Mouse (Mus musculus): Measurements from ENCODE around the gene Prr18. TPM values are rescaled to one million over a fixed set of nuclear protein-coding genes. Genes with fewer than 3 reads are reported as not detected.
A peak's percentile ranks its signal among the peaks of the same experiment; 100 is the strongest.

Prr18 gene
- polyA plus RNA-seq, 1 experiment from 2014 or later = 0.58 TPM

DNA sequence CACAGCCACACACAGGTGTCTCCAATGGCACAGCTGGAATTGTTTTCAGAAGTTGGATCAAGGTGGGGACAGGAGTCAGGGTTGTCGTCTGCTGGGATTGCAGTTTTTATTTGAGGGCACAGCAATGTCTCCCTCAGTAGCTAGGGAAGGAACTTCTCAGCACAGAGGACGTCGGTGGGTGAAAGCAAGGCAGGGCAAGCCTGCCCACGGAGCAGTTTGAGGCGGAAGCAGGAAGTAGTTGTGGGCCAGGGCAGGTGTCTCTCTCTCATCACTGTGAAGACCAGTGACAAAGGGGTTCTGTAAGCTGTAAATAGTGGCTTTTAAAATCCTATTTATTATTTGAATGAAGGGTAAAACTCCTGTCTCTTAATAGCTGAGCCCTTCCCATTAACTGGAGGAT, 5.4 kb downstream of the Prr18 start:
- H3K9ac ChIP-seq = no peak overlapping the region
- H3K4me3 ChIP-seq = no peak overlapping the region
- H3K4me1 ChIP-seq = peaks cover 14% of the 10 kb centered on the region; the same call in 1 of the 2 replicates
- H3K36me3 ChIP-seq = no peaks in the 10 kb centered on the region
- no peaks in the 10 kb centered on the region for H3K9me3 ChIP-seq
- ATAC-seq (ENCODE audit: insufficient number of reproducible peaks, insufficient read depth, low FRiP score, low TSS enrichment) = no peak
- H3K4me2 ChIP-seq (replicated peaks) = no peak overlapping the region
- peaks cover 47% of the 10 kb centered on the region for H3K27me3 ChIP-seq
- WGBS = 46% methylated on average over 5 of the region's 5 CpGs
- H3K27ac ChIP-seq = no peak overlapping the region

GRCm38 (mm10) chr17:8343416-8343815, 6.2 kb downstream of the Prr18 start:
- H3K36me3 ChIP-seq = no peaks in the 10 kb centered on the region
- H3K9ac ChIP-seq = no peak overlapping the region
- ATAC-seq (ENCODE audit: insufficient number of reproducible peaks, insufficient read depth, low FRiP score, low TSS enrichment) = no peak
- no peak overlapping the region for H3K4me3 ChIP-seq
- peaks cover 44% of the 10 kb centered on the region for H3K27me3 ChIP-seq
- peaks cover 14% of the 10 kb centered on the region; the same call in 1 of the 2 replicates for H3K4me1 ChIP-seq
- WGBS = 75% methylated on average over 6 of the region's 6 CpGs
- H3K27ac ChIP-seq = no peak overlapping the region
- no peaks in the 10 kb centered on the region for H3K9me3 ChIP-seq
- no peak overlapping the region for H3K4me2 ChIP-seq (replicated peaks)

- Histone ChIP-seq H3K9ac (no peak overlapping the region), H3K4me3 (no peak overlapping the region), H3K4me2 (replicated peaks) (no peak overlapping the region), H3K36me3 (no peaks in the 10 kb centered on the region), H3K4me1 (no peaks in the 10 kb centered on the region), H3K27ac (no peak overlapping the region), H3K27me3 (peaks cover under 1% of the 10 kb centered on the region; the same call in 1 of the 2 replicates), H3K9me3 (no peaks in the 10 kb centered on the region)
- 68% methylated on average over 5 of the region's 5 CpGs for whole genome bisulfite sequencing
- ATAC-seq (ENCODE audit: insufficient number of reproducible peaks, insufficient read depth, low FRiP score, low TSS enrichment) = no peak
Observed at GRCm38 (mm10) chr17:8347765-8348285, 10.6 kb downstream of the Prr18 start.

DNA sequence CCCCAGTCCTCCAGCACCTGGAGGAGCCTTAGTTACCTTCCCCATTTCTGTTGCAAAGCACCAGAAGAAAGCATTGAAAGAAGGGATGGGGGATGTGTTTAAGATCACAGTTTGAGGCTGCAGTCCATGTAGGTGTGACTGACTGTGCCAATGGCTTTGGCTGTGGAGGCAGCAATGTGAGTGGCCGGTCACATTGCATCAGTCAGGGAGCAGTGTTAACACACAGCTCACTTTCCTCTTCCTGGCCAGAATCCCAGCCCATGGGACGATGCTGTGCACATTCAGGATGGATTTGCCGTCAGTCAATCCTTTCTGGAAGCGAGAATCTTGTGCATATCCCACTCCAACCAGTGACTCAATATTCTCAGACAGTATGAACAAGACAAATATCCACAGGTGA, 11.7 kb downstream of the Prr18 start:
- ATAC-seq (ENCODE audit: insufficient number of reproducible peaks, insufficient read depth, low FRiP score, low TSS enrichment) = no peak
- Histone ChIP-seq H3K36me3 (no peaks in the 10 kb centered on the region), H3K27ac (no peak overlapping the region), H3K4me1 (no peaks in the 10 kb centered on the region), H3K9me3 (no peaks in the 10 kb centered on the region), H3K4me3 (no peak overlapping the region), H3K27me3 (no peaks in the 10 kb centered on the region), H3K9ac (no peak overlapping the region), H3K4me2 (replicated peaks) (no peak overlapping the region)
- 87% methylated on average over 4 of the region's 4 CpGs for WGBS

DNA sequence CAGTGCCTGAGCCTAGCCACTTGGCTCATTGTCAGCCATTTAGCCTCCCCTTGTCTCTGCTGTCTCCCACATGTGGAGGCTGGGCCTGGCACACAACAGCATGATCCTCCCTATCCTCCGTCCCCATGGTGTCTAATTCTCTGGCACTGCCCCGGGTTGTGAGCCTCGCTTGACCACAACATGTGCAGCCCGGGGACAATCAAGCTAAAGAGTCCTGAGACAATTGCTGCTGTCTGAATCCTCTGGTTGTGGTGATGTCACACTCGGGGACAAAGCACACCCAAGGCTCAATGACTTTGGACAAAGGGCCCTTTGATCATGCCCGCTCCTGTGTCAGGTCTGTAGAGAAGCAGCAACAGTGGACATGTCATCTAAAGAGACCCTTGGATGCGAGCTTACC, 13.8 kb downstream of the Prr18 start:
- no peak for ATAC-seq (ENCODE audit: insufficient number of reproducible peaks, insufficient read depth, low FRiP score, low TSS enrichment)
- H3K9me3 ChIP-seq = no peaks in the 10 kb centered on the region
- no peak overlapping the region for H3K27ac ChIP-seq
- no peak overlapping the region for H3K4me3 ChIP-seq
- H3K36me3 ChIP-seq = no peaks in the 10 kb centered on the region
- 56% methylated on average over 7 of the region's 7 CpGs for WGBS
- H3K9ac ChIP-seq = no peak overlapping the region
- H3K27me3 ChIP-seq = no peaks in the 10 kb centered on the region
- no peaks in the 10 kb centered on the region for H3K4me1 ChIP-seq
- H3K4me2 ChIP-seq (replicated peaks) = no peak overlapping the region

GRCm38 (mm10) chr17:8355692-8356091, 18.4 kb downstream of the Prr18 start, which contains the start of gene T2:
Gene T2 (plus strand): TSS chr17:8355992.
- H3K27ac ChIP-seq = no peak within 1 kb of the TSS
- no peaks in the 10 kb centered on the region for H3K9me3 ChIP-seq
- 81% methylated on average over 6 of the region's 6 CpGs for WGBS
- ATAC-seq (ENCODE audit: insufficient number of reproducible peaks, insufficient read depth, low FRiP score, low TSS enrichment) = no peak
- H3K4me2 ChIP-seq (replicated peaks) = no peak within 1 kb of the TSS
- no peaks in the 10 kb centered on the region for H3K4me1 ChIP-seq
- no peaks in the 10 kb centered on the region for H3K27me3 ChIP-seq
- no peaks in the 10 kb centered on the region for H3K36me3 ChIP-seq
- H3K9ac ChIP-seq = no peak within 1 kb of the TSS
- H3K4me3 ChIP-seq = no peak within 1 kb of the TSS

DNA sequence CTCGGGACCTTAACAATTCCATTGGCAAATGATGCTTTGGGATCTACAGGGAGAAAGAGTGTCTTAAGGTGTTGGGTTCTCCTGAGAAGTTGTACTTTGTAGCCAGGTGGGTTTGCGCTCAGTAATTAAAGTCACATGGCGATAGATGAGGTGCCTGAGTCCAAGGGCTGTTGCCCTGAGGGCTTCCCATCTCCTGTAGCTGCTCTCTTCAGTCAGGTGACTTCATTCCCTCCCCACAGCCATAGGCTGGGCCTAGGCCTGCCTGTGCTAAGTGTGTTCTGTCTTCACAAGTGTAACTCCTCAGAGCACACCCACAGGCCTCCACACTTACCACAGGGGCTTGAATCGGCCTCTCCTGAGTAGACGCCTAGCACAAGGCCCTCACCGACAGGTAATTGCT, 20.2 kb downstream of the Prr18 start:
- H3K4me2 ChIP-seq (replicated peaks) = no peak overlapping the region
- H3K9ac ChIP-seq = no peak overlapping the region
- H3K36me3 ChIP-seq = no peaks in the 10 kb centered on the region
- H3K4me1 ChIP-seq = peaks cover 12% of the 10 kb centered on the region
- H3K27me3 ChIP-seq = no peaks in the 10 kb centered on the region
- no peaks in the 10 kb centered on the region for H3K9me3 ChIP-seq
- H3K27ac ChIP-seq = no peak overlapping the region
- ATAC-seq (ENCODE audit: insufficient number of reproducible peaks, insufficient read depth, low FRiP score, low TSS enrichment) = no peak
- WGBS = 88% methylated on average over 6 of the region's 6 CpGs
- no peak overlapping the region for H3K4me3 ChIP-seq

DNA sequence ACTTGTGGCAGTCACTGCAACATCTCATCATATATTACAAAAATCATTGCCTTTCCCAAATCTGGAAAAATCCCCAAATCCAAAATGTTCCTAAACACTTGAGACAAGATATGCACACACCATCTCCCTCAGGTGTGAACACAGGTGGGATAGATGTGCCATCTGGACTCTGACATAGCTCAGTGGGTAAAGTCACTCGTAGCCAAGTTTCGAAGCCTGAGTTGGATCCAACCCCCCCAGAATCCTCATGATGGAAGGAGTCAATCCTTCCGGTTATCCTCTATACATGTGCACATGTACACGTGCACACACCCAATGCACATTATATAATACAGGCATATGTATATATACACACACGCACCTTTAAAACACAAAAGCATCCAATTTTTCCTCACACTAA, 23.6 kb downstream of the Prr18 start:
- 90% methylated on average over 5 of the region's 5 CpGs for WGBS
- H3K4me2 ChIP-seq (replicated peaks) = no peak overlapping the region
- H3K36me3 ChIP-seq = no peaks in the 10 kb centered on the region
- H3K4me1 ChIP-seq = peaks cover 14% of the 10 kb centered on the region
- H3K27ac ChIP-seq = no peak overlapping the region
- no peak for ATAC-seq (ENCODE audit: insufficient number of reproducible peaks, insufficient read depth, low FRiP score, low TSS enrichment)
- no peaks in the 10 kb centered on the region for H3K27me3 ChIP-seq
- no peak overlapping the region for H3K4me3 ChIP-seq
- H3K9me3 ChIP-seq = no peaks in the 10 kb centered on the region
- H3K9ac ChIP-seq = no peak overlapping the region

- Histone ChIP-seq H3K27me3 (no peaks in the 10 kb centered on the region), H3K36me3 (no peaks in the 10 kb centered on the region), H3K27ac (no peak overlapping the region), H3K4me1 (peaks cover 14% of the 10 kb centered on the region), H3K9me3 (no peaks in the 10 kb centered on the region), H3K9ac (no peak overlapping the region), H3K4me2 (replicated peaks) (no peak overlapping the region), H3K4me3 (no peak overlapping the region)
- ATAC-seq (ENCODE audit: insufficient number of reproducible peaks, insufficient read depth, low FRiP score, low TSS enrichment) = no peak
- WGBS = 72% methylated on average over 10 of the region's 10 CpGs
Observed at GRCm38 (mm10) chr17:8361281-8362103, 24.2 kb downstream of the Prr18 start.

DNA sequence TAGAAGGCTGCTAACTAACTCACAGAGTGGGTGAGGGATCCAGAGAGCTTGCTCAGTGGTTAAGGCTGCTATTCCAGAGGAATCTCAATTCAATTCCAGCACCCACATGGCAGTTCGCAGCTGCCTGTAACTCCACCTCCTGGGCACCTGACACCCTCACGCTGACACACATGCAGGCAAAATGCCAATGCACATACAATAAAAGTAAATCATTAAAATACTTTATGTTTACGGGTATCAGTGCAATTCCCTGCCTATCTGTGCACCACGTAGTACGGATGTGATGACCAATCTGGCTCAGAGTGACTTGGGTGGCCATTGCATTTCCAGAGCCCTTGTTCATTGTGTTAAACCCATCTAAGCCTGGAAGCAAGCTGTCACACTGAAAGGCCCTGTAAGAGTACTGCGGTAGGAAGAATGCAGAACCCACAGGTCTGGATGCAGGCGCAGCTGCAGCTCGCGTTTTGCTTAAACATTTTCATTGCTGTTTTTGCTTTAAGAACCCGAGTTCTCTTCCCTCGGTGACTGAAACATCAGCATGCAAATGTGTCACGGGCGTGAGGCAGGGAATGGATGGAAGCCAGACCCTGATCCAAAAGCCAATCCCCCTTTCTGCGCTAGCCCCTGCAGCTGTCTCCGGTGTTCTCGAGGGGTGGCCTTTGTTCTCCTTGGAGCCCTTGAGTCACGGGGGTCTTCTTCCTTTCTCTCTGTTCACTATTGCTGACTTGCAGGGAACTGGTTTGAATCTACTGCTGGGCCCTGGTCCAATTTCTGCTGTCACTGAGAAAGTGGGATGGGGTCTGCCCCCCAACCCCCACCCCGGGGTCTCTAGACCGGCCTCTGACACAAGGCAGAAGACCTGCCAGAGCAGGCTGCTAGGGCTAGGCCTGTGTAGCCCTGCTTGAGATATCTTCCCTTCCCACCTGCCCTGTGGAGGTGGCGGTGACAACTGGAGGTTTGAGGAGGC, 30.5 kb downstream of the Prr18 start:
- ATAC-seq (ENCODE audit: insufficient number of reproducible peaks, insufficient read depth, low FRiP score, low TSS enrichment) = peak; percentile 62; the same call in 1 of the 2 replicates
- Histone ChIP-seq H3K9me3 (no peaks in the 10 kb centered on the region), H3K4me1 (peaks cover 37% of the 10 kb centered on the region), H3K9ac (peak overlapping the region; percentile 15; the same call in 1 of the 2 replicates), H3K36me3 (no peaks in the 10 kb centered on the region), H3K27me3 (no peaks in the 10 kb centered on the region), H3K4me3 (no peak overlapping the region), H3K27ac (peak overlapping the region; percentile 77), H3K4me2 (replicated peaks) (peak overlapping the region; percentile 28)
- WGBS = 19% methylated on average over 20 of the region's 20 CpGs

DNA sequence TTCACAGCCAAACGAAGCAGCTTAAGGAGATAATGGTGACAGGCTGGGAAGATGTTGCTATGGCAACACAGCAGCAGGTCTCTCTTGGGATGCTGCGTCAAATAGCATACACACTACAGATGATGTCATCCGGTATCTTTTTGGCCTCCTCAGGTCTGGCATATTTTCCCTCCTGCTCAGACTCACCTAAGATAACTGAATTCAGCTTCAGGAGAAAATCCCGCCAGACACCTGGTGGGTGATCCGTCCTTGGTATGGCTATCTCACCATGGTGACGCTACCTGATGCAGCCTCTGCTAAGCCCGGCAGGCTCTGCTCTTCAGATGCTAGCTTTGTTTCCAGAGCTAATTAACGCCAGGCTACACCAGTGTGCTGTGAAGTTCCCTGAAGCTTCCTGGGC, 31.3 kb downstream of the Prr18 start:
- H3K36me3 ChIP-seq = no peaks in the 10 kb centered on the region
- no peak overlapping the region for H3K4me3 ChIP-seq
- 11% methylated on average over 8 of the region's 8 CpGs for WGBS
- peak overlapping the region; percentile 28 for H3K4me2 ChIP-seq (replicated peaks)
- H3K9me3 ChIP-seq = no peaks in the 10 kb centered on the region
- peaks cover 37% of the 10 kb centered on the region for H3K4me1 ChIP-seq
- ATAC-seq (ENCODE audit: insufficient number of reproducible peaks, insufficient read depth, low FRiP score, low TSS enrichment) = no peak
- H3K27ac ChIP-seq = peak overlapping the region; percentile 77
- no peak overlapping the region for H3K9ac ChIP-seq
- no peaks in the 10 kb centered on the region for H3K27me3 ChIP-seq

All from embryonic facial prominence, embryonic 12.5 days (tissue).